Mouse (Mus musculus): Measurements from ENCODE around the gene Krt15.

Gene Krt15

GRCm38 (mm10) chr11:100124901-100125300 lies 10.8 kb downstream of the Krt15 start:
- DNase-seq (ENCODE audit: low spot score in 2 of 2), result no peak

GRCm38 (mm10) chr11:100121466-100121865 lies 14.3 kb downstream of the Krt15 start, which contains the start of gene Krt13:
Gene Krt13 (minus strand): TSS chr11:100121566.
- no peak for DNase-seq (ENCODE audit: low spot score in 2 of 2)

- no peak for DNase-seq (ENCODE audit: low spot score in 2 of 2)
Observed at GRCm38 (mm10) chr11:100120331-100120730, 15.4 kb downstream of the Krt15 start.

GRCm38 (mm10) chr11:100113742-100114029 lies 22.0 kb downstream of the Krt15 start:
- no peak for DNase-seq (ENCODE audit: low spot score in 2 of 2)

- no peak for DNase-seq (ENCODE audit: low spot score in 2 of 2)
Observed at GRCm38 (mm10) chr11:100112935-100113741, 22.6 kb downstream of the Krt15 start.

GRCm38 (mm10) chr11:100105576-100106122 lies 30.1 kb downstream of the Krt15 start, which contains the start of gene Krt36:
Gene Krt36 (minus strand): TSS chr11:100105626.
- no peak for DNase-seq (ENCODE audit: low spot score in 2 of 2)

GRCm38 (mm10) chr11:100102693-100103429 lies 32.9 kb downstream of the Krt15 start:
- DNase-seq (ENCODE audit: low spot score in 2 of 2), result no peak

- DNase-seq (ENCODE audit: low spot score in 2 of 2), result no peak
Observed at GRCm38 (mm10) chr11:100100391-100100790, 35.3 kb downstream of the Krt15 start.

GRCm38 (mm10) chr11:100097819-100098218 lies 37.9 kb downstream of the Krt15 start:
- no peak for DNase-seq (ENCODE audit: low spot score in 2 of 2)

- DNase-seq (ENCODE audit: low spot score in 2 of 2), result no peak
Observed at GRCm38 (mm10) chr11:100096141-100096540, 39.6 kb downstream of the Krt15 start, which contains the start of gene Krt35. Gene Krt35 (minus strand): TSS chr11:100096241.

GRCm38 (mm10) chr11:100088378-100089025 lies 47.2 kb downstream of the Krt15 start:
- DNase-seq (ENCODE audit: low spot score in 2 of 2), result no peak

- DNase-seq (ENCODE audit: low spot score in 2 of 2), result no peak
Observed at GRCm38 (mm10) chr11:100087861-100088260, 47.9 kb downstream of the Krt15 start, which contains the start of gene Krt32. Gene Krt32 (minus strand): TSS chr11:100088226.

Measured in spleen, postnatal 10 days (tissue).